Mouse (Mus musculus) spleen, postnatal 36 days (tissue): ENCODE measurements around the gene Ubtf.
"Not testable (repeated sequence)": the region's sequence is repeated elsewhere in the genome, so short reads cannot be mapped to it uniquely, and the experiment has no call there.

ENCODE experiments used
- DNase-seq, 2 experiments: peaks; one replicate each; pipeline ENCODE4 v3.0.0; 2022; ENCODE audit warnings: low spot score in 2 of 2, mixed read lengths in 1 of 2

Gene Ubtf

GRCm38 (mm10) chr11:102295598-102296471 lies 23.7 kb downstream of the Ubtf start:
- DNase-seq: peak; percentile 42 to 53

- DNase-seq: peak; percentile 77 to 83
Observed at GRCm38 (mm10) chr11:102294887-102295597, 24.5 kb downstream of the Ubtf start.

- DNase-seq: no peak
Observed at GRCm38 (mm10) chr11:102294416-102294815, 25.1 kb downstream of the Ubtf start.

GRCm38 (mm10) chr11:102293971-102294370 lies 25.6 kb downstream of the Ubtf start:
- no peak for DNase-seq

GRCm38 (mm10) chr11:102291051-102291535 lies 28.4 kb downstream of the Ubtf start:
- no peak for DNase-seq

- DNase-seq: no peak
Observed at GRCm38 (mm10) chr11:102290141-102290540, 29.4 kb downstream of the Ubtf start.

- DNase-seq: no peak
Observed at GRCm38 (mm10) chr11:102289511-102290100, 29.9 kb downstream of the Ubtf start.

- DNase-seq: no peak
Observed at GRCm38 (mm10) chr11:102288913-102289312, 30.6 kb downstream of the Ubtf start.

- DNase-seq: no peak
Observed at GRCm38 (mm10) chr11:102288027-102288804, 31.3 kb downstream of the Ubtf start.

GRCm38 (mm10) chr11:102287485-102287884 lies 32.1 kb downstream of the Ubtf start:
- DNase-seq: no peak

- no peak for DNase-seq
Observed at GRCm38 (mm10) chr11:102285095-102285834, 34.3 kb downstream of the Ubtf start.

GRCm38 (mm10) chr11:102284501-102285094 lies 34.9 kb downstream of the Ubtf start, which contains the start of gene Tmub2:
Gene Tmub2, plus strand, starts transcription at chr11:102284931.
- peak; percentile 97 to 99 for DNase-seq

- no peak for DNase-seq
Observed at GRCm38 (mm10) chr11:102283922-102284321, 35.6 kb downstream of the Ubtf start.

GRCm38 (mm10) chr11:102280267-102280666 lies 39.3 kb downstream of the Ubtf start:
- not testable (repeated sequence) for DNase-seq

GRCm38 (mm10) chr11:102279595-102279994 lies 39.9 kb downstream of the Ubtf start:
- DNase-seq: no peak

- DNase-seq: no peak
Observed at GRCm38 (mm10) chr11:102277754-102278153, 41.8 kb downstream of the Ubtf start.

- no peak for DNase-seq
Observed at GRCm38 (mm10) chr11:102276411-102276915, 43.1 kb downstream of the Ubtf start.

GRCm38 (mm10) chr11:102268520-102269244 lies 50.9 kb downstream of the Ubtf start, which contains the start of gene Asb16:
Gene Asb16, plus strand, starts transcription at chr11:102268743.
- DNase-seq: no peak

- peak; percentile 33 to 51 for DNase-seq
Observed at GRCm38 (mm10) chr11:102267480-102267879, 52.1 kb downstream of the Ubtf start.
